Mouse (Mus musculus) ES-Bruce4 (cell line): ENCODE results near the gene Bcl2.

Source experiments
- EP300 ChIP-seq: IDR thresholded peaks from 2 replicates; pipeline ENCODE4 v1.6.1; 2011; ENCODE audit warnings: low read depth, low read length; ENCODE audit not compliant: insufficient read depth
- POLR2A ChIP-seq: IDR thresholded peaks from one replicate; pipeline ENCODE4 v1.8.1; 2011; ENCODE audit warnings: low read length; ENCODE audit not compliant: insufficient read depth

GRCm38 (mm10) chr1:106602536-106602935 lies 111.5 kb downstream of the Bcl2 start:
- TF ChIP-seq EP300 = no peak
- TF ChIP-seq POLR2A = no peak
